Mouse (Mus musculus) heart, postnatal 25 days (tissue): ENCODE data around the gene Gclc. TPM values are rescaled to one million over a fixed set of nuclear protein-coding genes. Genes with fewer than 3 reads are reported as not detected.
"Not testable (repeated sequence)": the region's sequence is repeated elsewhere in the genome, so short reads cannot be mapped to it uniquely, and the experiment has no call there.

Experiments
- DNase-seq: peaks from one replicate; pipeline ENCODE4 v3.0.0; 2022; ENCODE audit warnings: low spot score
- intact Hi-C: fragments of 180-260 bp; cut with DNase I; formaldehyde crosslinking; loops from one replicate; pipeline ENCODE4 v1.15.1; 2025
- total RNA-seq, 2 experiments: library from RNA; stranded (reverse); gene quantifications; 2 replicates each; pipeline ENCODE4 v1.2.3; 2021

The Gclc gene
- total RNA-seq, 2 experiments from 2014 or later, result 8.7 to 11.5 TPM

DNA sequence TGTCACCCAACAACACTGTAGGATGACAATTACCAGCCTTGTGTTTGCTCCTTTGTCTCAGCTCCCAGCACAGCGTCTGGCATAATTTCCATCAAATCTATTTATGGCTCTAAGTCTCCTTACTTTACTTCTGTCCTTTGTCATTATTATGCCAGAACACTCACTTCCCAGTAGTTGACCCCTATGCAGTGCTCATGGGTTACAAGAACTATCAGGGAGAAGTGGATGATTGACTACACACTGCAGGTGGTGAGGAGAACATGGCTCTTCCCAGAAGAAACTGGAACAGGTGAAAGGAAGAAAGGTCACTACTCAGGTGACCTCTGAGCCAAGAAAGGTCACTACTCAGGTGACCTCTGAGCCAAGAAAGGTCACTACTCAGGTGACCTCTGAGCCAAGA lies 12.9 kb upstream of the Gclc start:
- intact Hi-C loops, result no loop called here

GRCm38 (mm10) chr9:77744798-77745197 lies 9.5 kb upstream of the Gclc start:
- intact Hi-C loops, result no loop called here
- DNase-seq, result no peak

More for the DNA sequence above, 12.9 kb upstream of the Gclc start:
- DNase-seq, result no peak

DNA sequence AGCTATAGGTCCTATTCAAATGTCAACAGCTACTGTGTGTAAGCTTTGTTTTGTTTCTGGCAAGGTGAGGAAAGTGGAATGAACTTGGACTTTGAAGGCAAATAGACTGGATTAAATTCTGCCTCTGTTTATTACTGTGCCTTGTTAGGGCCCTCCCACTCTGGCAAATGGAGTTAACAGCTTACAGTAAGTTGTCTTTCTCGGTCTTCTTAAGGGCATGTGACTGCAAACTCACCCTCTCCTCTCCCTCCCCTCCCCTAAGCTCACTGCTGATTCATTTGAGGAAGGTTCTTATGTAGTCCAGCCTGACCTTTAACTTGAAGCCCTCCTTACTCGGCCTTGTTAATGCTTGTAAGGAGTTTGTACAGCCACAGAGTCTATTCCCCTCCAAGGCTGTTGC lies 8.0 kb upstream of the Gclc start:
- no peak for DNase-seq
- intact Hi-C loops, result no loop called here

- DNase-seq, intact Hi-C loops: not testable (repeated sequence)
Measured at GRCm38 (mm10) chr9:77748292-77748691, 6.0 kb upstream of the Gclc start.

DNA sequence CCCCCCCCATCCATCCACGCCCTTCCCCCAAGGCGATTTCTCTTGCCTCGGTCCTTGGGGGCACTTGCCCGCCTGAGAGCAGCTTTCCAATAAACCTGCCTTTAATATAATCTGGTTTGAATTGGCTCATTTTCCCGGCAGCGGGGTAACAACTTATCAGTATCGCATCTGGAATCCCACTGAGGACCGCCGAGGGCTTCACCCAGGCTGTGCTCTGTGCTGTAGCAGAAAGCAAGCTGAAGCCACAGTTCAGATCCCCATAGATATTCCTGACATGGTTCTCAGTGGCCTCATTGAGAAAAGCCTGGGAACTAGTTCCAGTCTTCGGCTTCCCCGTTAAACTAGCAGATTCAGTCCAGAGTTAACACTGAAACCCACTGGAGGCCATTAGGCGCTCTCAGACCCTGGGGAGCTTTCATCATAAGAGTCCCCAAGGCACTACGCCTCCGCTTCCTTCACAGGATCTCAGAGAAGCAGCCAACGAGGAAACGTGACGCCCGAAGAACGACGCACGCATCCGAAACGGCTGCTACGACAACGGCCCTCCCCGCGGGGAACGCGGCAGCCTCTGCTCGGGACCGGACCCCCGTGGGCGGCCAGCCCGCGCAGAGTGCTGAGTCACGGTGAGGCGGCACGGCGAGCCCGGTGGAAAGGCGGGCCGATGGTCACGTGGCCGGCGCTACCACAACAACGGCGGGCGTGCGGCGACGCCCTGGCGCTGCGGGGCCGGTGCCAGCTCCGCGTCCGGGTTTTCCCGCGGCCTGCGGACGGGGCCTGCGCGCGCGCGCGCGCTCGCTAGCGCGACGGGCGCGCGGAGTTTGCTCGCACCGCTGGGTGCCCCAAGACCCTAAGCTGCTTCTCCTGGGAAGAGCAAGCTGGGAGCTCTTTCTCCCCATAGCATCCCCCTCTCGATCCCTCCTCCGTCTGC lies 3.9 kb upstream of the Gclc start:
- DNase-seq, result peak; percentile 94
- intact Hi-C loops, result loop anchor here (2.0 to 10.0 kb wide), 2 partner anchors 92 to 424 kb away; no protein-coding TSS in a partner anchor

- DNase-seq, result no peak
- intact Hi-C loops, result loop anchor here (2.0 to 10.0 kb wide), 2 partner anchors 92 to 424 kb away; no protein-coding TSS in a partner anchor
Measured at GRCm38 (mm10) chr9:77751091-77751521, 3.2 kb upstream of the Gclc start.

DNA sequence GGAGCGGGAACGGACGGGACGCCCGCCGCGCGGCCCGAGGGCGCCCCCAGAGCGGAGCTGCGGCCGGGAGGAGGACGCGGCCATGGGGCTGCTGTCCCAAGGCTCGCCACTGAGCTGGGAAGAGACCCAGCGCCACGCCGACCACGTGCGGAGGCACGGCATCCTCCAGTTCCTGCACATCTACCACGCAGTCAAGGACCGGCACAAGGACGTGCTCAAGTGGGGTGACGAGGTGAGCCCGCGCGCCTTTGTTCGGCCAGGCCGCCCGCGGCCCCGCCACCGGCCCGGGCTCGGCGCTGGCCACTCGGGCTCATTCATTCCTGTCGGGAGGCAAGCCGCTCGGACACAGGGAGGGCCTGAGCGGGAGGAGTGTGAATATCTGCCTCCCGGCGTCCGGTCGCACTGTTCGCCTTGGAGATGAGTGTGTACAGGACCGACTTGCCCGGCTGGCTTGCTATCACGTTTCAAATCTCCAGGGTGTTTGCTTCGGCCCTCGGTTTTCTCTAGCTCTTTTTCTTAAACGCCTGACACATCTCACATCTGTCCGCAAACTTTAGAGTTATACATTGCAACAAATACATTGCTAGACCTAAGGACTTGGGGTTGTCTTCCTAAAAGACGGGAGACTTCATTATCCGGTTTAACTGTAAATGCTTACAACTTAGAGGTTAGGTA lies 530 bp downstream of the Gclc start:
- intact Hi-C loops, result loop anchor here (2.0 to 10.0 kb wide), 3 partner anchors 162 to 420 kb away; partner anchors contain the start of genes Elovl5 and Lrrc1
- DNase-seq, result no peak

DNA sequence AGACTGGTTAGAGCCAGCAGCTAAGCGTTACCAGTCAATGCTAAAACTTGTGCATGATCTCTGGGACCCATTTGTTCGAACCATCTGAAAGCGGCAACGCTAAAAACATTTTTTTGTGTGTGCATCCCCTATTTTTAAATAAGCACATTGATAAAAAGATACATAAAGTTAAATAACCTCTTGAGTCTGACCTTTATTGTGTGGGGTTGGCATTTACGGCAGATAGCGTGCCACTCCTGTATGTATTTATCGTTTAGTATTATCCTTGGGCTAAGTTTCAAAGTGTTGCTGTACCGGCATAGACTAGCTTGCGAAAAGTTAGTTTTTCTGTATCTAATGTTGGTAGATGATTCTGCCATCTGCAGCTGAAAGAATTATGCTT lies 1.1 kb downstream of the Gclc start:
- DNase-seq, result no peak
- intact Hi-C loops, result loop anchor here (2.0 to 10.0 kb wide), 3 partner anchors 162 to 419 kb away; partner anchors contain the start of genes Elovl5 and Lrrc1

- intact Hi-C loops, result loop anchor here (5.0 to 10.0 kb wide), 2 partner anchors 161 to 419 kb away; partner anchors contain the start of gene Elovl5
- DNase-seq, result no peak
Measured at GRCm38 (mm10) chr9:77756076-77756475, 1.7 kb downstream of the Gclc start.

DNA sequence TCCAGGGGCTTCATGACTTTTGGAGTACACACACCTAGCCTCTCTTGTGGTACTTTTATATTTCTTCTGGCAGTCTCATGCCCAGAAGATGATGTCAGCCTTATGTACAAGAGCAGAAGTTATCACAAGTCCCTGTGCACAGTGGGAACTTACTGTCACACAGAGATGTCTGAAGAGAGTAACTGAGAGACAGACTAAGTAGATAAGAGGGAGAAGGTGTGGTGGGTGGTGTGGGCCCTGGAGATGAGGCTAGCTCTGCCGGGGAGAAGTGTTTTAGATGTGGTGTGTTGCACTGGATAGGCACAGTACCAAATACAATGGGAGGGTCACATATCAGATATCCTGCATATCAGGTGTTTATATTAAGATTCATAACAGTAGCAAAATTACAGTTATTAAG lies 3.0 kb downstream of the Gclc start:
- intact Hi-C loops, result loop anchor here (5.0 to 10.0 kb wide), 2 partner anchors 160 to 417 kb away; partner anchors contain the start of gene Elovl5
- no peak for DNase-seq

DNA sequence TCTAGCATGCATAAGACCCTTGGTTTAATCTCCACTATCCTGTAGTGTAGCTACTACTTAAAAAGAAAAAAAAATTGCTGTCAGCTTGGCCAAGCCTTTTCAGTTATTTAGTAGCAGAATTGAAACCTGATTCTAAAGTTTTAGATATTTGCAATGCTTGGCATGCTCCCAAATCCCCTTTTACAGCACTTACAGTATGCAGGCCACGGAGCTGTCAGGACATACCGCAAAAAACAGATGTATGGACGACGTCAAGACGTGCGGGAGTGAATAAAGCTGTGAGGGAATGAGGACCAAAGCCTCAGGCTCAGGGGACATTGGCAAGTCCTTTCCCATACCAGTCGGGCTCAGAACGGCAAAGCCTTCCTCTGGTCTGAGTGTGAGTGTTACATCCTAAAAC lies 4.1 kb downstream of the Gclc start:
- DNase-seq, result no peak
- intact Hi-C loops, result loop anchor here (5.0 to 10.0 kb wide), 2 partner anchors 159 to 416 kb away; partner anchors contain the start of gene Elovl5

DNA sequence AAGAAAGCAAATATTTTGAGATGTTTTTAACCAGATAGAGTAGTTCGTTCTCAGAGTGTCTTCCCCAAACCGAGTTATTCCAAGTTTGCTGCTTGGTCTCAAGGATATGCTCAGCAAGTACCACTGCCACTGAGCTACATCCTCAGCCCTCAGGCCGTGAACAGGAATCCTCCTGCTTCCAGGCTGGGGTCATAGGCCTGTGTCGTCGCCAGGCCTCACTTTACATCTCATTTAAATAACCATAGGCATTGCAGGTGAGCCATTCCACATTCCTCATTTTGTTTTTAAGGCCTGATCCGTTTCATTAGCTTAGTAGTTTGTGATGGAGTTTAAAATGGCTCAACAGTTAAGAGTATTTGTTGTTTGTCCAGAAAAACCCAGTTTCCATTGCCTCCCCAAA lies 4.8 kb downstream of the Gclc start:
- intact Hi-C loops, result loop anchor here (5.0 to 10.0 kb wide), 2 partner anchors 158 to 416 kb away; partner anchors contain the start of gene Elovl5
- DNase-seq, result no peak

GRCm38 (mm10) chr9:77759756-77760155 lies 5.4 kb downstream of the Gclc start:
- DNase-seq, result no peak

GRCm38 (mm10) chr9:77766218-77766617 lies 11.9 kb downstream of the Gclc start:
- intact Hi-C loops, result no loop called here
- DNase-seq, result no peak

More at GRCm38 (mm10) chr9:77759756-77760155, 5.4 kb downstream of the Gclc start:
- intact Hi-C loops, result loop anchor here (5.0 to 10.0 kb wide), 2 partner anchors 158 to 415 kb away; partner anchors contain the start of gene Elovl5

DNA sequence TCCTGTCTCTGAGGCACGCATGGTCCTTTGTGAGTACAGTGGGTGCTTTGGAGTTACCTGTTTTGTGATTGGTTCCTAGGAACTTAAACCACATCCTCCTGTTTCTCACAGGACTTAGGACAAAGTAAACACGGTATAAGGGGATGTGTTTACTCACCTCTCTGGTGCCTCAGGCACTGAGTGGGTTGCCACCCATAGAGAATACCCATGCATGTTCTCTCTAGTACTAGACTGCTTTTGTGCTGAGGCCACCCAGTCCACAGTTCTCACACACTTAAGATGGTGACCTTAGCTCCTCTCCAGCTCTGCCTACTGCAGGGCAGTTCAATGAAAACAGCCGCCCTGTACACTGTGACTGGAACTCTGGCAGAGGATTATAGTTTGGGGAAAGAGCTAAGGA lies 12.4 kb downstream of the Gclc start:
- intact Hi-C loops, result no loop called here
- no peak for DNase-seq

GRCm38 (mm10) chr9:77770909-77771308 lies 16.6 kb downstream of the Gclc start:
- intact Hi-C loops, result no loop called here
- no peak for DNase-seq

- intact Hi-C loops, result no loop called here
- no peak for DNase-seq
Measured at GRCm38 (mm10) chr9:77771330-77771729, 17.0 kb downstream of the Gclc start.

GRCm38 (mm10) chr9:77771765-77772383 lies 17.5 kb downstream of the Gclc start:
- no peak for DNase-seq
- intact Hi-C loops, result no loop called here

DNA sequence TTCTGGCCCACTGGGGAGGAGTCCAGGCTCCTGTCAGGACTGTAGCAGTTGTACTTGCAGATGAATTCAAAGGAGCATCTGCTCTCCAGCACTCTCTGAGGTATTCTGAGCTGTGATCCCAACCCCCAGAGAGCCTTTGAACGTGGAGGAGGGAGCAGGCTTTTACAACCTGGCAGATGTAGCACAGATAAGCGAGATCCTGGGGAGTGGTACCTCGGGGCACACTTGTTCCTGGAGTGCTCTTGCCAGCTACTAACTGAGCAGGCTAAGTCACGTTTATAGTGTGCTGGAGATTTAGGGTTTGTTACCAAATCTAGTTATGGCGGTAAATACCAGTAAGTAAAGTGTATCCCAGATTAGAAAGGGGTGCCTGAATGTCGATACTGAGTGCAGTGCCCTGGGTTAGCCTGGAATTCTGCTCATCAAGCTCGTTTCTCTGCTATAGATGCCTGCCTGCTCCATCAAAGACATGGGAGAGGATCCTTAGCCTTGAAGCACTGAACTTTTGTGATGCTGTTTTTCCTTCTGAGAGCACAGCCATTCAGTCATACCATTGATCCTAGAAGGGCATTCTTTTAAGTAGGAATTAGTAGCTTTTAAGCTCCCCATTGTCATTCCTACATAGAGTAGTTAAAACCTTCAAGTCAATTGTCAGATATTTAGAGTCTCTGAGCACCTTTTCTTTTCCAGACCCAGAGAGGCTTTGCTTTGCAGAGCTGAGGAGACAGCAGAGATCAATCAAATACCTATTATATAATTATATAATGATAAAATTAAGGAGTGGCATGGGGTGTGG lies 22.6 kb downstream of the Gclc start:
- intact Hi-C loops, result no loop called here
- no peak for DNase-seq
